Mouse (Mus musculus) fat pad, adult 2 months (tissue): ENCODE data around the gene Idh1.

ENCODE experiments used
- DNase-seq: peaks from one replicate; pipeline ENCODE4 v3.0.0-alpha.2; 2011; ENCODE audit warnings: low read depth, low spot score; ENCODE audit errors: extremely low read depth

Idh1 gene

GRCm38 (mm10) chr1:65118150-65118913, 68.0 kb downstream of the Idh1 start:
- DNase-seq = peak; percentile 86

DNA sequence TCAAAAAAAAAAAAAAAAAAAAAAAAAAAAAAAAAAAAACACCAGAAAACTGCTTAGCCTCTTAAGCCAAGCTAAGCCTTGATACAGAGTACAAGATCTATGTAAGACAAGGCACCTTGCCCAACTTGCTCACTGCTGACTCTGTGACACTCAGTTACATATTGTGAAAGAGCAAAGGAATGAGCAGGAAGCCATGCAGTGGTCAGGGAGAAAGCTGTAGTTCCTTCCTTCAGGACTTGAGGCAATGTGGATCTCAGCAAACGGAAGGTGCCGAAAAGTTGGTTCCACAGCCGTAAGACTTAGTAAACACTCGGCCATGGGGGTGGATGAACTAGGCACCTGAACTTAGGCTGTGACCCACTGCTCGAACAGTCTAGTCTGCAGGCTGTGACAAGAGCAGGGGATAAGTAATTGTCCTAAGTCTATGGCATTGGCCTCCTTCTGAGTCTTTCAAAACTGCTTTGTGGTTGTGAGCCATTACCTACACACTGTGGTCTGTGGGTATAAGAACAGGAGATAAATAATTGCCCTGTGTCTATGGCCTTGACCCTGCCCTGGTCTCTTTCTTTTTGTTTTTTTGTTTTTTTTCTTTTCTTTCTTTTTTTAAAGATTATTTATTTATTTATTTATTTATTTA, 72.6 kb downstream of the Idh1 start:
- DNase-seq = peak; percentile 94

GRCm38 (mm10) chr1:65112807-65113196, 73.5 kb downstream of the Idh1 start:
- no peak for DNase-seq

DNA sequence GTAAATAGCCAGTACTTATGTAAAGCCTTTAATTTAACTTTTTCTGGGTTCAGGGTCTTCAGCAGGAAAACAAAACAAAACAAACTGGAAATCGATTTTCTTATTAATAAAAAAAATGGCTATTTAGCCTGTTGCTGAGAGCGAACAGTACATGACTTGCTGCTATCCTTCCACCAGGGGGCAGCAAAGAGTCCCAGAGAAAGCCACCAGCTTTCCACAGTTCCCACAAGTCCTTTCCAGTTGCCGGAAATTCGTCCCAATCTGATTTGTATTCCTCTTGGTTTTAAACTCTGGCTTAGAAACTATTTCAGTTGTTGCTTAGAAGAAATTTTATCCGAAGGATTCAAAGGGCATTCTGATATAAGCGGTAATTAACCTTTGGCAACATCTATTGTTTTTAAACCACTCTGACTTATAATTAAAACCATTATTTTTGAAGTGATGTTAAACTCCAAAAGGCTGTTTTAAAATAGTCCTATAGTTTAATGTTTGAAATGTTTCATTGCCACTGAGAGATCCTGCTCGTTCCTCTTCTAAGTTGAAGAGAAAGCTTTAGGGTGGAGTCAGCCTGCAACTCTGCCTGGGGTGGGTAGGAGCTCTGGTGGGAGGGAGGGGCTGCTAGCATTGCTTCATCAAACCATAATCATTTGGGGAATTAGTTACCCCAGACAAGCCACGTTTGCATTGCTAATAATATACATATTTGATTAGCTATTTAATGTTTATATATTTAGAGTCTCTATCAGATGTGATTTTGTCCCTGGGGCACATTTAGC, 74.1 kb downstream of the Idh1 start:
- no peak for DNase-seq

DNA sequence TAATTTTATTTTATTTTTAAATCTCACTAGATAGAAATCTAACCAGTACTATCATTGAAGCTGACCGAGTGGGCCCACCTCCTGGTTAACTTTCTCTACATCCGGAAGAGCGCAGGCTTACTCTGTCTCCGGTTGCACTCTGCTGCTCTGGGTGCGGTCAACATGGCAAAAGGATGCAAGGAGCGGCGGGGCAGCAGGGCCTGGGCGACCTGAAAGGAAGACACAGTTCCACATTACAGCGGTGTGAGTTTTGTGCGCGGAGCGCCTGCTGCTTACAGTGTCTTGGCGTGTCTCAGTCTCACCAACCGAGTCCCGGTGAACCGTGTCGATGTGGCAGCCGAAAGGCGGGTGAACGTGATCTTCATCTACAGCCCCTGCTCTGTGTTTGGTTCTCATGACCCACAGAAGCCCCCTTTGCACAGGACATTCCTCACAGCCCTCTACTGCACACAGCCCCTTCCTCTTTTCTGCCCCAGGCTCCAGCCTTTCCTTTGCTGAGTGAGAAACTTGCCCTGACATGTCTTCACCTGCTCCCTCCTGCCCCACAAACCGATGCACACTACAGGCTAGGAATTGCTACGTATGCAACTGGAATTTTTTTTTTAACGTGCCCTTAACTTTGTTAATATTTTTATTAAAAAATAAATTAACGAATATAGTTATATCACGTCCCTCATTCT, 76.4 kb downstream of the Idh1 start:
- DNase-seq = no peak

DNA sequence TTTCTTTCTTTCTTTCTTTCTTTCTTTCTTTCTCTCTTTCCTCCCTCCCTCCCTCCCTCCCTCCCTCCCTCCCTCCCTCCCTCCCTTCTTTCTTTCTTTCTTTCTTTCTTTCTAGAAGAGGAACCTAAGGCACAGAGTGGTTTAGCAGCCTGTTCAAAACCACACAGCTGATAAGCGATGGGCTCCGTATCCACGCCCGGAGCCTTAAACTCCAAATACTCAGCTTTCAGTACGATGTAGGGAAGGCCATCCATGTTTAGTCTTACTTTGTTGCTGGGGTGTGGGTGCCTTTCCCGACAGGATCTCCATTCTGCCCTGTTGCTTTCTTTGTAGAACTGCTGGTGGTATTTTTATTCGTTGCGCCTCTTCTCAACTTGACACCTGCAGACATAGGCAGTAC, 77.1 kb downstream of the Idh1 start:
- DNase-seq = no peak
